Mouse (Mus musculus) kidney, adult 2 months (tissue): ENCODE measurements around the gene Bex4. TPM values are rescaled to one million over a fixed set of nuclear protein-coding genes. Genes with fewer than 3 reads are reported as not detected.
A peak's percentile ranks its signal among the peaks of the same experiment; 100 is the strongest.

ENCODE experiments used
- DNase-seq: peaks from one replicate; pipeline ENCODE4 v3.0.0; 2021
- H3K27ac ChIP-seq: fragments of 200-500 bp; 2 replicates; pipeline ENCODE4 v1.5.1; 2012; ENCODE audit warnings: low read depth, low read length, control low read depth, inconsistent platforms; ENCODE audit not compliant: insufficient read depth
- H3K27me3 ChIP-seq: fragments of 200-500 bp; replicated peaks from 2 replicates; pipeline ENCODE4 v1.6.1; 2012; ENCODE audit warnings: mild to moderate bottlenecking, moderate library complexity, low read length, inconsistent platforms; ENCODE audit not compliant: control insufficient read depth, insufficient read depth
- H3K36me3 ChIP-seq: fragments of 200-500 bp; 2 replicates; pipeline ENCODE4 v1.6.1; 2012; ENCODE audit warnings: mild to moderate bottlenecking, moderate library complexity, low read length, inconsistent platforms; ENCODE audit not compliant: control insufficient read depth, insufficient read depth
- H3K4me1 ChIP-seq: fragments of 200-500 bp; 2 replicates; pipeline ENCODE4 v1.6.1; 2011; ENCODE audit warnings: low read length; ENCODE audit not compliant: control insufficient read depth, insufficient read depth
- H3K4me3 ChIP-seq: fragments of 200-500 bp; 2 replicates; pipeline ENCODE4 v1.5.1; 2011; ENCODE audit warnings: mild to moderate bottlenecking, low read depth, low read length, control low read depth; ENCODE audit not compliant: insufficient read depth
- CTCF ChIP-seq: fragments of 200-500 bp; conservative IDR thresholded peaks from 2 replicates; pipeline ENCODE4 v1.5.1; 2011; ENCODE audit warnings: low read depth, mild to moderate bottlenecking, control low read depth, low read length, moderate library complexity, mixed read lengths; ENCODE audit not compliant: insufficient read depth, insufficient read length
- POLR2A ChIP-seq: fragments of 200-500 bp; IDR thresholded peaks from one replicate; pipeline ENCODE4 v1.6.1; 2011; ENCODE audit warnings: low read depth, low read length, control low read depth
- WGBS: fragments of 180-500 bp; shearing (Covaris S2); methylation state at CpG from one replicate; pipeline ENCODE4 v1.1.7; 2018; 5-methylcytosine and 5-hydroxymethylcytosine counted together
- polyA plus RNA-seq: library from polyadenylated mRNA; depleted of rRNA; stranded (reverse); fragments of >200 nt; gene quantifications from 2 replicates; pipeline ENCODE4 v1.2.3, GENCODE M21; 2012; rRNA removed

The Bex4 gene
- polyA plus RNA-seq, 1 experiment = 13.6 TPM

DNA sequence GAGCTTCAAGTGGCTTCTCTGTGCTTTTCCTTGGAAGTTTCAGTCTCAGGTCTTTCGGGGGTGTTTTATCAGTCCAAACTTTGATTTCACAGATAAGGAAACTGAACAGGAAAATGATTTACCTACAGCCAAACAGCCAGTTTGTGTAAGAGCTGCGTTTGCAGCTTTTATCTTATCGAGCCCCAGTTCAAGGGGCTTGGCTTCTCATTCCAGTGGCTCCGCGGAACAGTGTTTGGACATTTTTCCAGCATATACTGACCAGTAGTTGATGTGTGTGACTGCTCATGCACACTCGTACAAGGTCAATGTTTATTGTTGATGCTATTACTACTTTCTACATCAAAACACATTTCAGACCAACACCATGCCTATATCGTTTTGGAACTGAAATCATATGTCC lies 5.4 kb downstream of the Bex4 start:
- 50% methylated on average over 7 of the region's 7 CpGs for WGBS

DNA sequence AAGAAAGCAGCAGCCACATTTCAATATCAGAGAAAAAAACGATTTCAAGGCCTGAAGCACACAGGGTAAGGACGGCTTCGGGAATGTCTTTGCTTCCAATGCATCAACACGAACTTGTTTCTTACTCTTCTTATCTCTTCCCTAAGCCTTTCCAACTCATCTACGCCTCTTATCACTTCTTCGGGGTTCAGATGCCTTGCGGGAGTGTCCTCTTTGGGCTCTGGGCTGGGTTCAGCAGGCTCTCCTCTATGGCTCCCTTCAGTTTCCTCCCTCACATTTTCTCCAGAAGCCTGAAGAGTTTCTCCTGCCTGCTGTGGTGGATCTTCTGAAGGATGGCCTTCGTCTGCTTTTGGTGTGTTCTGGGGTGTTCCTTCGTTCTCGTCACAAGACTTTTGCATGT lies 31.8 kb downstream of the Bex4 start:
- Histone ChIP-seq H3K4me3 (no peak overlapping the region), H3K27ac (no peak overlapping the region), H3K36me3 (no peaks in the 10 kb centered on the region), H3K4me1 (no peaks in the 10 kb centered on the region), H3K27me3 (no peaks in the 10 kb centered on the region)
- 52% methylated on average over 10 of the region's 10 CpGs for WGBS
- TF ChIP-seq POLR2A (no peak), CTCF (no peak)
- no peak for DNase-seq

More for the DNA sequence above, 5.4 kb downstream of the Bex4 start:
- Histone ChIP-seq H3K27ac (no peak overlapping the region), H3K27me3 (no peaks in the 10 kb centered on the region), H3K4me1 (no peaks in the 10 kb centered on the region), H3K4me3 (no peak overlapping the region), H3K36me3 (no peaks in the 10 kb centered on the region)
- no peak for DNase-seq
- TF ChIP-seq CTCF (no peak), POLR2A (no peak)

DNA sequence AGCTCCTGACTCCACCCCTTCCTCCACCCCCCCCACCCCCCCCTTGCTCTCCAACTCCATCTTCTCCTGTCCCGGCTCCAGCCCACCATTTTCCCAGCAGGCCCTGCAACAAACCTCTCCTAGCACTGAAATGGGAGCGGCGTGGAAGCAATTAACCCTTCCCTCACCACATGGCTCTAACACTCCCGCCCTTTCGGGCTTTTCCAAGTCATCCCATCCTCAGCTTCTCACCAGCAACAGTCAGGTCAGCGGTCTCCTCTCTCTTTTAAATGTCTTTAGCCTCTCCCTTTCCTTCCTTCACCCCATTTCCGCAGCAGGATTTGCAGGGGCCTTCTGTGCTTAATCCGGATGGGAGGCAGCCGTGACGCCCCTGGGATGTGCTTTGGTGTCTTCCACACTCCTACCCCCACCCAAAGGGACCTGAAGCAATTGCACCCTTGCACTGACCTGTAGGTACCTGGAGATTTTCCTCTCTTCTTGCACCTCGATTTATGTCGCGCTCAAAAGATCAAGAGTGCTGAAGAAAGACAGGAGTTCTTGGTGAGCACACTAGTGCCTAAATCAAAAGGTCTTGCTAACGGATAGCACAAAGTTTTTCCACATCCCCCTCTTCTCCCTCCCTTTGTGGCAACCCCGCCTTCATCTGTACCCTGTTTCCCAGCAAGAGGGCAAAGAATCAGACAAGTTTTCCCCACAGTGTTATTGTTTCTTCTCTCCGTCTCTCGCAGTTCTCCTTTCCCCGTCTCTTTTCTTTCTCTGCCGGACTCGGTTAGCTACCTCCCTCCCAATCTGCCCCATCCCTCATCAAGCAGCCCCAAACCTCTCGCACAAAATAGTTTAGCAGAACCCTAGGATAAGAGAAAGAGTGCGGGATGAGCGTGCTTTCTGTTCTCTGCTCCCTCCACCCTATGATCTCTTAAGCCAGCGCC lies 32.7 kb downstream of the Bex4 start:
- peak; percentile 60 for DNase-seq
- WGBS = under 1% methylated on average over 24 of the region's 24 CpGs
- Histone ChIP-seq H3K4me1 (no peaks in the 10 kb centered on the region), H3K4me3 (peak overlapping the region; percentile 75), H3K27ac (peak overlapping the region; percentile 78), H3K36me3 (no peaks in the 10 kb centered on the region), H3K27me3 (no peaks in the 10 kb centered on the region)
- TF ChIP-seq POLR2A = no peak

DNA sequence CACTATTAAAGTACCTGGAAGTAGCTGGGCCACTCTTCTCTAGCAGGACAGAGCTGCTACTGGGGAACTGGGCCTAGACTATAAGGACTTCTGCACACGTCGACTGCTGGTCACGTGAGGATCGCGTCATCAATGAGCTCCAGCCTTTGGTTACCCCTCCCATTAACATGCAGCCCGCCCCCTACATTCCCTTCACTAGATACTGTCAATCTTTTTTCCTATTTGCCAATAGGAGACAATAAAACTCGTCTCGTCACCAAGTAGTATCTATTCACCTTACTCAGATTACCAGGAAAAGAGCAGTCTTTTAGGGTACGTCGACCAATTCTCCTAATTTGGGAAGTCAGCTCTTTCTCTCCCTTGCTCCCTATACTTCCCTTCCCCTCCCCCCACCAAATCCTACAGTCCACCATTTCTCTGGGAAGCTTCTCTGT lies 33.3 kb downstream of the Bex4 start, which contains the start of gene Tceal8:
TSS of gene Tceal8 (minus strand) at position 225 of the 434 bp plus-strand sequence.
- no peaks in the 10 kb centered on the region for H3K4me1 ChIP-seq
- no peaks in the 10 kb centered on the region for H3K27me3 ChIP-seq
- peak; percentile 89 for DNase-seq
- TF ChIP-seq CTCF = no peak
- TF ChIP-seq POLR2A = no peak
- H3K4me3 ChIP-seq = peak within 1 kb of the TSS; percentile 75
- 0% methylated on average over 10 of the region's 10 CpGs for WGBS
- peak within 1 kb of the TSS; percentile 78 for H3K27ac ChIP-seq
- no peaks in the 10 kb centered on the region for H3K36me3 ChIP-seq

DNA sequence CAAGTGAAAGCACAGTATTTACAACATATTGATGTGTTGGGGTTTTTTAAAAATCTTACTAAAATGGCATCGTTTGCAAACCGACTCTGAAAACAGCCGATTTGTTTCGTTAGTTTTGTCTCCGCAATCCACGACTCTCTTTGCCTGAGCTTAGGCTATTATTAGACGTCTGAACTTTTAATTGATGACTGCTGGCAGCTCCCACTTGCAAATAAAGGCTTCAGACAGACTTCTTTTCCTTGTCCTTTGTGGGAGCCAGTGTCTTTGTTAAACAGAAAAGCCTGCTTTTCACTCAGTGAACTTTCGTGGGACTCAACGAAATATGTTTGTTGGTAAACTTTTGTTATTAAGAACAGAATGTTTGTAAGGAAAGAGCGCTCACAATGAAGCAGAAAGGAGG lies 34.0 kb downstream of the Bex4 start:
- H3K36me3 ChIP-seq = no peaks in the 10 kb centered on the region
- DNase-seq = peak; percentile 2
- no peaks in the 10 kb centered on the region for H3K4me1 ChIP-seq
- no peaks in the 10 kb centered on the region for H3K27me3 ChIP-seq
- 8% methylated on average over 10 of the region's 10 CpGs for WGBS
- no peak overlapping the region for H3K4me3 ChIP-seq
- H3K27ac ChIP-seq = no peak overlapping the region
- TF ChIP-seq CTCF = no peak
- no peak for TF ChIP-seq POLR2A

DNA sequence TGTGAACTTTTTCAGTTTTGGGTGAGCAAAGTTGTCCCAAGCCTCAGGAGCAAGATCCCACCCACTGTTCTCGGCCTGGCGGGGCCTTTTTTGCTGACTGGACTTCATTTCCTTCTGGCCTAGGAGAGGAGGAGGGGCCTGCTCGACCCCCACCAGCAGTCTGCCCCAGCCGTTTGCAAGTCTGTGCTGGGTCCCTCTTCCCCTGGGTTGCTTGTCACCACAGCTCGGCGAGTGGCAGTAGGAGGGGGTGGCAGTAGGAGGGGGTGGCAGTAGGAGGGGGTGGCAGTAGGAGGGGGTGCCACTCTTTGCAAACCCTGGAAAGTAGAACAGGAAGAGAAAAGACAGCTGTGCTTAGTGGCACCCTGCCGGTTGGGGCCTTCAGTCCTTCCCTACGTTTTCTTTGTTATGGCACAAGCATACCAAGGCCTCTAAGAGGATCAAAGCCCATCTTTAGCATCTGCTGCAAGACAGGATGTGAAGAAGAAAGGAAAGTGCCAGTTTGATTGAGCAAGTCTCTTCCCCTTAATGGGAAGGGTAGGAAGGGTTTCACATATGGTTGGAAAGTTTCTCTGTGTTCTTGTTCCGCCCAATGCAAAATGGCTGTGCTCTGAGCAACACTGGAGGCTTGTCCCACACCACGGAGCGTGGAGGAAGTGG lies 42.2 kb downstream of the Bex4 start:
- Histone ChIP-seq H3K4me1 (no peaks in the 10 kb centered on the region), H3K4me3 (no peak overlapping the region), H3K36me3 (no peaks in the 10 kb centered on the region), H3K27ac (no peak overlapping the region), H3K27me3 (no peaks in the 10 kb centered on the region)
- 39% methylated on average over 11 of the region's 11 CpGs for WGBS
- TF ChIP-seq CTCF (no peak), POLR2A (no peak)
- DNase-seq = no peak

DNA sequence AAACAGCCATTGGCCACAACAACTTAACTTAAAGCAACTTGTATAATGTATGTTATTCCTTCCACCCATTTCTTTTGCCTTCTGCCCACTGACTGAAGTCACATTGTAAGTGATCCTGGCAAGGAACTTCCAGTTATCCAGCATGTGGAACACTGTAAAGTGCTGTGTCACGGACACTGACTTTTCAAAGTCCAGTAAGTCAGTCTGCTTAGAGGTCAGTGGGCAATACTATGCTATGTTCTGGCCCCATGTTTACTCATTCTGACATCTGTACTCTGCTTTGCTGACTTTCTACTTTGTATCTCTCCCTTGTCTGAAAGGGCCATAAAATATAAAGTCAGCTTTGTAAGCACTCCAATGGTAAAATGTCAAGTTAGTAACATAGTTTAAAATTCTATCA lies 44.3 kb downstream of the Bex4 start:
- no peaks in the 10 kb centered on the region for H3K36me3 ChIP-seq
- H3K4me1 ChIP-seq = no peaks in the 10 kb centered on the region
- H3K27ac ChIP-seq = no peak overlapping the region
- 80% methylated on average over 1 of the region's 1 CpGs for WGBS
- H3K27me3 ChIP-seq = no peaks in the 10 kb centered on the region
- peak; percentile 4 for DNase-seq
- no peak for TF ChIP-seq POLR2A
- TF ChIP-seq CTCF = no peak
- no peak overlapping the region for H3K4me3 ChIP-seq

Other genes with a start within 250 kb of the Bex4 start
- 5.1 and 6.3 TPM in 2 replicates for gene Arxes2, start 145.2 kb upstream of the Bex4 start, polyA plus RNA-seq
- gene Arxes1, start 105.6 kb upstream of the Bex4 start, polyA plus RNA-seq = 0.53 and 1.3 TPM in 2 replicates
- gene Bex2, start 70.8 kb upstream of the Bex4 start, polyA plus RNA-seq = 0.62 and 1.5 TPM in 2 replicates
- gene Nxf3, start 53.7 kb upstream of the Bex4 start, polyA plus RNA-seq = not detected in 2 replicates
- gene Tceal8, start 33.3 kb downstream of the Bex4 start, polyA plus RNA-seq = 10.7 and 20.3 TPM in 2 replicates
- gene Tceal5, start 64.9 kb downstream of the Bex4 start, polyA plus RNA-seq = 0.20 and 0.39 TPM in 2 replicates
- gene Tceal7, start 75.8 kb downstream of the Bex4 start, polyA plus RNA-seq = not detected in 2 replicates
- gene Bex1, start 76.5 kb downstream of the Bex4 start, polyA plus RNA-seq = 4.4 and 6.3 TPM in 2 replicates
- gene Tceal9, start 106.1 kb downstream of the Bex4 start, polyA plus RNA-seq = 11.9 and 25.6 TPM in 2 replicates
- gene Bex3, start 131.3 kb downstream of the Bex4 start, polyA plus RNA-seq = 41.5 and 51.1 TPM in 2 replicates